Mouse (Mus musculus) myocyte (in vitro differentiated cells): ENCODE data around the gene Kank3. TPM values are rescaled to one million over a fixed set of nuclear protein-coding genes. Genes with fewer than 3 reads are reported as not detected.
"Not testable (repeated sequence)": the region's sequence is repeated elsewhere in the genome, so short reads cannot be mapped to it uniquely, and the experiment has no call there.

Source experiments
- H3K27me3 ChIP-seq: one replicate; pipeline ENCODE4 v1.6.1; 2011; ENCODE audit not compliant: control insufficient read depth, insufficient read depth, insufficient read length
- H3K36me3 ChIP-seq: one replicate; pipeline ENCODE4 v1.6.1; 2011; ENCODE audit not compliant: control insufficient read depth, insufficient read depth
- H3K4me2 ChIP-seq: one replicate; pipeline ENCODE4 v1.6.1; 2011; ENCODE audit warnings: low read depth, control low read depth
- H3K4me3 ChIP-seq: one replicate; pipeline ENCODE4 v1.5.1; 2011; ENCODE audit warnings: mild to moderate bottlenecking, control low read depth, moderate library complexity
- H3K79me2 ChIP-seq: one replicate; pipeline ENCODE4 v1.6.1; 2011; ENCODE audit not compliant: control insufficient read depth, insufficient read depth
- H3ac ChIP-seq: one replicate; pipeline ENCODE4 v1.6.1; 2011; ENCODE audit not compliant: control insufficient read depth, insufficient read length
- CEBPB ChIP-seq: IDR thresholded peaks from 2 replicates; pipeline ENCODE4 v1.6.1; 2011; ENCODE audit warnings: mild to moderate bottlenecking, moderate library complexity; ENCODE audit not compliant: poor library complexity, insufficient read depth, severe bottlenecking
- E2F4 ChIP-seq: IDR thresholded peaks from one replicate; pipeline ENCODE4 v1.6.1; 2011; ENCODE audit warnings: mild to moderate bottlenecking, control low read depth, moderate library complexity; ENCODE audit not compliant: insufficient read depth
- MAX ChIP-seq: IDR thresholded peaks from one replicate; pipeline ENCODE4 v1.6.1; 2011; ENCODE audit warnings: low read depth, mild to moderate bottlenecking, control low read depth
- MYOD1 ChIP-seq, 3 experiments: IDR thresholded peaks; one replicate each; pipeline ENCODE4 v1.6.1; 2011; ENCODE audit warnings: control low read depth in 2 of 3, low read depth in 2 of 3, mild to moderate bottlenecking in 2 of 3, moderate library complexity in 1 of 3; ENCODE audit not compliant: insufficient read length in 2 of 3, control insufficient read depth in 1 of 3
- MYOG ChIP-seq, 3 experiments: IDR thresholded peaks; one replicate each; pipeline ENCODE4 v1.6.1; 2011; ENCODE audit warnings: control low read depth in 2 of 3, low read depth in 2 of 3, mild to moderate bottlenecking in 2 of 3; ENCODE audit not compliant: insufficient read length in 2 of 3, control insufficient read depth in 1 of 3, insufficient read depth in 1 of 3
- POLR2A ChIP-seq: IDR thresholded peaks from one replicate; pipeline ENCODE4 v1.6.1; 2011; ENCODE audit warnings: low read depth, mild to moderate bottlenecking, control low read depth, moderate library complexity; ENCODE audit not compliant: insufficient read length
- POLR2AphosphoS2 ChIP-seq: IDR thresholded peaks from one replicate; pipeline ENCODE4 v1.6.1; 2011; ENCODE audit warnings: low read depth, control low read depth; ENCODE audit not compliant: insufficient read length
- REST ChIP-seq: IDR thresholded peaks from one replicate; pipeline ENCODE4 v1.6.1; 2011; ENCODE audit warnings: mild to moderate bottlenecking, control low read depth, moderate library complexity; ENCODE audit not compliant: insufficient read depth, insufficient read length
- SRF ChIP-seq: IDR thresholded peaks from one replicate; pipeline ENCODE4 v1.6.1; 2011; ENCODE audit warnings: low read depth; ENCODE audit not compliant: control insufficient read depth, insufficient read length
- TCF12 ChIP-seq: IDR thresholded peaks from one replicate; pipeline ENCODE4 v1.6.1; 2011; ENCODE audit warnings: mild to moderate bottlenecking, control low read depth; ENCODE audit not compliant: poor library complexity, insufficient read depth, severe bottlenecking
- TCF3 ChIP-seq: IDR thresholded peaks from one replicate; pipeline ENCODE4 v1.6.1; 2011; ENCODE audit warnings: low read depth, control low read depth; ENCODE audit not compliant: insufficient read length
- USF1 ChIP-seq: IDR thresholded peaks from one replicate; pipeline ENCODE4 v1.6.1; 2011; ENCODE audit warnings: low read depth, mild to moderate bottlenecking, control low read depth, moderate library complexity
- polyA plus RNA-seq: library from polyadenylated mRNA; unstranded; fragments of >200 nt; fragmentation: generic; extraction: Trizol; gene quantifications from one replicate; pipeline ENCODE4 v1.2.1, GENCODE M21; 2012; ENCODE audit warnings: missing spikeins

The Kank3 gene
- polyA plus RNA-seq, 1 experiment: 8.3 TPM

DNA sequence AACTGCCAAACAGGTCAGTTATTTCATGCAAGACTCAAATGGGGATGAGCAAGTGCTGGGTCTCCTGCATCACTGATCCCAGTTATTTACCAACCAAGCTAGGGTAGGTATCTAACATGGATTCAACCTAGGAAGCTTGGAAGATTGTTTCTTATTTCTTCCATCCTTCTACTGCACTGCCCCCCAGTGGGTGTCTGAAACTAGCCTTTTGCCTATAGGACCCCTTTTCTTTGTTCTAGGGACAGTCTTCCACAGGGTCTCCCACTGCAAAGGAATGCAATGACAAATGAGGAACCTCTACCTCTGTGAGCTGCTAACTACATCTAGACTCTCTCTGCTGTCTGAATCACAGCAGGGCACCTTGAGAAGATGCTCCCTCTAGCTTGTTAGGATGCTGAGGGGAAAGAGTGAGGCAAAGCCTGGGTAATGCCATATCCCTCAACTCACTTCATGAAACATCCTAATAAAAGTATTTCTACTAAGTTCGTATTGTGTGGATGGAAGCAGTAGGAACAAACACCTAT lies 12.2 kb downstream of the Kank3 start:
- Histone ChIP-seq H3K27me3 (no peaks in the 10 kb centered on the region), H3K4me2 (peak overlapping the region; percentile 93), H3K36me3 (peaks cover 24% of the 10 kb centered on the region), H3K79me2 (peaks cover 50% of the 10 kb centered on the region), H3K4me3 (peak overlapping the region; percentile 94), H3ac (no peak overlapping the region)
- TF ChIP-seq USF1: no peak
- no peak for TF ChIP-seq E2F4
- TF ChIP-seq POLR2AphosphoS2: no peak
- TF ChIP-seq CEBPB: no peak
- no peak for TF ChIP-seq POLR2A
- no peak for TF ChIP-seq MAX
- no peak for TF ChIP-seq TCF12
- no peak for TF ChIP-seq MYOD1 (IDR thresholded peaks at IDR 0.05; ENCODE audit: control insufficient read depth in 1 of 3, insufficient read length in 2 of 3, low read depth in 2 of 3)
- TF ChIP-seq REST: no peak
- no peak for TF ChIP-seq TCF3
- no peak for TF ChIP-seq SRF
- no peak for TF ChIP-seq MYOG (IDR thresholded peaks at IDR 0.05; ENCODE audit: control insufficient read depth in 1 of 3, insufficient read depth in 1 of 3, insufficient read length in 2 of 3, low read depth in 2 of 3)

DNA sequence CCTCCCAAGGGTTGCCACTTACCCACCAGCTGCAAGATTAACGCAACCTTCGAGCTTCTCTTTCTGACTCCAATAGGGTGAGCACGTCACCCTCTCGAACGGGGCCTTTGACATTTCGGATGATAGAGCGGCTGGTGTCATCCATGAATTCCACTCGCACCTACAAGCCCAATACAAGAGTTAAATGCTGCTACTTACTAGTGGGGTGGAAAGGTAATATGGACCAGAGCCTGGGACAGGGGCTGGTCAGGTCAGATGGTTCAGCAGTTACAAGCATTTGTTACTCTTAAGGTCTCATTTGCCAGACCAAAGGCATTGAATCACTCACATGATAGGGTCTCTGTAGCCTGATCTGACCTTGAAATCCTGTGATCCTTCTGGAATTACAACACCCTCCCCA lies 12.9 kb downstream of the Kank3 start:
- H3K79me2 ChIP-seq: peaks cover 57% of the 10 kb centered on the region
- peak overlapping the region; percentile 50 for H3ac ChIP-seq
- peaks cover 24% of the 10 kb centered on the region for H3K36me3 ChIP-seq
- H3K4me2 ChIP-seq: peak overlapping the region; percentile 93
- peak overlapping the region; percentile 94 for H3K4me3 ChIP-seq
- H3K27me3 ChIP-seq: not testable (repeated sequence)

DNA sequence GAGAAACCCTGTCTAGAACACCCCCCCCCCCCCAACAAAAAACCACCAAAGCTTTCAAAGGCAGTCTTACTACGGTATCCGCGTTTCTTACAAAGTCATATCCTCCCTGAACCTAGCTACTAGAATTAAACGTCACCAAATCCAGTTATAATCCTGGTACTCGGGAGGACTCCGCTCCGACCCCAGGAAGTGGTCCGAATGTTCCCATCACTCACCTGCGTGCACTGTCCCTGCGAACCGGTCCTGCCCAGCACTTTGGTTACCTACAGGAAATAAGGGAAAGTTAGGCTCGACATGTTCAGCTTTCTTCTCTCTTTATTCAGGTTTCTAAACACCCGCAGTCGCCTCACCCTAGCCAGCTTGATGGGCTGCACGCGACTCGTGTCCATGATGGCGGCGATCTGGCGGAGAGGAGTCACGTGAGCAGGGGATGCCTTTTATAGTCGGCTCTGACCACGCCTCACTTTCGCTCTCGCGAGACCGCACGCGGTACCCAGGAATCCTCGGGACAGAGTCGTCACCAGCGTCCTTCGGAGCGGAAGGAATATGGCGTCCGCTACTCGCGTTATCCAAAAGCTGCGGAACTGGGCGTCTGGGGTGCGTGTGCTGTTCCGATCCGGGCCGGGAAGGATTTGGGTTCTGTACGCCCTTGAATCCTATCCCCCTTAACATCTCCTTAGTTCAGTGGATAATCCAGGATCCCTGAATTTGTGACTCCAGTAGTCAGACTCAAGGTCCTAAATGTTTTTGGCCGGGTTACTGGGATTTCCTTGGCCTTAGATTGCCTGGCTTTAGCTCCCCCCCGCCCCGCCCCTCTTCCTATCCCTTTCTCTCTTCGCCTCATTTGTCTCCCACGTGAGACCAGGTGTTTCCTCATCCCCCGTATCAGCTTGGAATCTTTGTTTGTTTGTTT lies 14.0 kb downstream of the Kank3 start, which contains the start of the genes Rps28 and Ndufa7:
Gene Rps28, minus strand, starts transcription at position 479 of the 913 bp plus-strand sequence.
Gene Ndufa7, plus strand, starts transcription at position 489 of the 913 bp plus-strand sequence.
- Histone ChIP-seq H3K36me3 (peaks cover 24% of the 10 kb centered on the region), H3K27me3 (no peaks in the 10 kb centered on the region), H3ac (peak within 1 kb of the TSS; percentile 50), H3K4me2 (peak within 1 kb of the TSS; percentile 93), H3K4me3 (peak within 1 kb of the TSS; percentile 94), H3K79me2 (peaks cover 67% of the 10 kb centered on the region)
- TF ChIP-seq MAX: peak; percentile 64
- TF ChIP-seq TCF3: no peak
- TF ChIP-seq POLR2AphosphoS2: peak; percentile 97
- peak; percentile 93 for TF ChIP-seq POLR2A
- no peak for TF ChIP-seq CEBPB
- peak; percentile 49 for TF ChIP-seq SRF
- TF ChIP-seq REST: peak; percentile 56
- TF ChIP-seq USF1: peak; percentile 97

DNA sequence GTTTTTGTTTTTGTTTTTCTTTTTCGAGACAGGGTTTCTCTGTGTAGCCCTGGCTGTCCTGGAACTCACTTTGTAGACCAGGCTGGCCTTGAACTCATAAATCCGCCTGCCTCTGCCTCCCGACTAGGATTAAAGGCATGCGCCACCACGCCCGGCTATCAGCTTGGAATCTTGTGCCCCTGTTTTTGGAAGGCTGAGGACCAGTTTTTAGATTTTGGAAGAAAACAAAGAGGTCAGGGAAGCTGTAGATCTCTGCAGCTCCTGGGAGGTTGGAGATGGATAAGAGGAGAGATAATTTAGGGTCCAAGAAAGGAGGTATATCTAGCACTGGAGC lies 14.6 kb downstream of the Kank3 start:
- H3K4me2 ChIP-seq: peak overlapping the region; percentile 82
- not testable (repeated sequence) for H3K27me3 ChIP-seq
- peaks cover 29% of the 10 kb centered on the region for H3K36me3 ChIP-seq
- H3K4me3 ChIP-seq: peak overlapping the region; percentile 94
- peak overlapping the region; percentile 50 for H3ac ChIP-seq
- H3K79me2 ChIP-seq: peaks cover 69% of the 10 kb centered on the region

DNA sequence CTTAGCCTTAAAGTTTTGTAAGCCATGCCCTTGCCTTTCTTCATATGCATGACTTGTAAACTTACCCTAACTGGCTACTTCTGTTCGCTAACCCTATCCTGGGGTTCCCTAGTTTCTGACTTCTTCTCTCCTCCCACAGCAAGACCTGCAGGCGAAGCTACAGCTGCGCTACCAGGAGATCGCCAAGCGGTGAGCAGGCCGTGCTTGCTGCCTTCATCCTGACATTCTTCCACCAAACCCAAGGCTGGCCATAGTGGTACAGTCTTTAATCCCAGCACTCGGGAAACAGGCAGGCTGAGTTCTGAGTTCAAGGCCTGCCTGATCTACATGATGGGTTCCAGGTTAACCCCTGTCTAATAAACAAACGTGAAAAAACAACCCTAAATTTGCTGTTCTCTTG lies 15.1 kb downstream of the Kank3 start:
- H3K4me3 ChIP-seq: peak overlapping the region; percentile 94
- peaks cover 69% of the 10 kb centered on the region for H3K79me2 ChIP-seq
- peak overlapping the region; percentile 82 for H3K4me2 ChIP-seq
- peaks cover 33% of the 10 kb centered on the region for H3K36me3 ChIP-seq
- H3ac ChIP-seq: no peak overlapping the region
- no peaks in the 10 kb centered on the region for H3K27me3 ChIP-seq
- no peak for TF ChIP-seq TCF3
- no peak for TF ChIP-seq TCF12
- TF ChIP-seq MYOG (IDR thresholded peaks at IDR 0.05; ENCODE audit: control insufficient read depth in 1 of 3, insufficient read depth in 1 of 3, insufficient read length in 2 of 3, low read depth in 2 of 3): no peak
- no peak for TF ChIP-seq E2F4
- TF ChIP-seq USF1: no peak
- no peak for TF ChIP-seq REST
- TF ChIP-seq POLR2A: no peak
- TF ChIP-seq MAX: no peak
- TF ChIP-seq SRF: no peak
- TF ChIP-seq MYOD1 (IDR thresholded peaks at IDR 0.05; ENCODE audit: control insufficient read depth in 1 of 3, insufficient read length in 2 of 3, low read depth in 2 of 3): no peak
- TF ChIP-seq POLR2AphosphoS2: no peak
- TF ChIP-seq CEBPB: no peak
